Mouse (Mus musculus) liver, embryonic 14.5 days (tissue): ENCODE measurements around the gene Dennd2c.

ENCODE experiments used
- CTCF ChIP-seq: IDR thresholded peaks from 2 replicates; pipeline ENCODE4 v1.5.1; 2016; ENCODE audit warnings: antibody characterized with exemption, low read depth, control low read depth
- EP300 ChIP-seq: IDR thresholded peaks from 2 replicates; pipeline ENCODE4 v1.6.1; 2016; ENCODE audit warnings: antibody characterized with exemption, low read depth

GRCm38 (mm10) chr3:103179527-103179926 is 77.1 kb downstream of the Dennd2c start:
- no peak for TF ChIP-seq CTCF
- no peak for TF ChIP-seq EP300
